Mouse (Mus musculus) brain, embryonic 14.5 days (tissue): ENCODE measurements around the gene Cpz.

Experiments used
- CTCF ChIP-seq: fragments of 200-500 bp; IDR thresholded peaks from 2 replicates; pipeline ENCODE4 v1.5.1; 2012; ENCODE audit warnings: inconsistent platforms, mild to moderate bottlenecking, moderate library complexity, borderline replicate concordance; ENCODE audit not compliant: insufficient read depth, insufficient read length; ENCODE audit errors: extremely low read depth
- POLR2A ChIP-seq: fragments of 200-500 bp; IDR thresholded peaks from 2 replicates; pipeline ENCODE4 v1.6.1; 2012; ENCODE audit warnings: mild to moderate bottlenecking, inconsistent platforms, borderline replicate concordance; ENCODE audit not compliant: poor library complexity, insufficient read depth, insufficient read length, severe bottlenecking; ENCODE audit errors: extremely low read depth

DNA sequence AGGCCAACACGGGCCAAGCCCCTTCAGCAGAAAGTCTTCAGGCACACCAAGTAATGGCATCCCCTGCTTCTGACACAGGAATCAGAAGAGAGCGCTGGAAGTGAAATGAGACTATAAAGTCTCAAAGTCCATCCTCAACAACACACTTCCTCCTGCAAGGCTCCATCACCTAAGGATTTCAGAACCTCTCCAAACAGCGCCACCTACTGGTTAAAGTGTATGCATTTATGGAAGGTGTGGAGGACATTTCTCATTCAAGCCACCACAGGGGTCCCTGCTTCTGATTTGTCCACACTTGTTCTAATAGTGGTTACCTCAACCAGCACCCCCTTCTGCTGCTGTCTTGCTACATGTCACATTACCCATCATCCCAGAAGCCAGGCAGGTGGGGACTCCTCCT lies 10.8 kb upstream of the Cpz start:
- TF ChIP-seq CTCF (peak; percentile 24; the same call in 1 of the 2 replicates), POLR2A (no peak)
